Mouse (Mus musculus): Measurements from ENCODE around the gene Ccl2. TPM values are rescaled to one million over a fixed set of nuclear protein-coding genes. Genes with fewer than 3 reads are reported as not detected.

Gene Ccl2
- total and polyA plus RNA-seq, 3 experiments, result 0.21 to 0.49 TPM; not detected in 1

- DNase-seq (ENCODE audit: extremely low read depth), result no peak
- Histone ChIP-seq H3K4me1 (ENCODE audit: control insufficient read depth in 1 of 2, insufficient read depth in 2 of 2) (no peaks in the 10 kb centered on the region), H3K9me3 (replicated peaks; ENCODE audit: low read length) (no peaks in the 10 kb centered on the region), H3K27me3 (replicated peaks) (peaks cover 53% of the 10 kb centered on the region), H3K36me3 (replicated peaks in 1 of 2; ENCODE audit: control insufficient read depth in 1 of 2, insufficient read depth in 1 of 2, low read length in 1 of 2) (no peaks in the 10 kb centered on the region), H3K79me2 (replicated peaks; ENCODE audit: control insufficient read depth, extremely low read depth, insufficient read depth, poor library complexity, severe bottlenecking) (no peaks in the 10 kb centered on the region), H3K4me2 (ENCODE audit: insufficient read depth, low read depth, poor library complexity, severe bottlenecking) (no peak overlapping the region), H3K4me3 (replicated peaks in 1 of 3; ENCODE audit: low read depth in 2 of 3, low read length in 2 of 3, poor library complexity in 1 of 3) (no peak overlapping the region), H3K27ac (ENCODE audit: insufficient read depth, low read depth) (no peak overlapping the region), H3K9ac (ENCODE audit: insufficient read depth, low read depth) (no peak overlapping the region)
- dilution Hi-C loops (cut with MboI; ENCODE audit: extremely low pct_ligation_motif_present, extremely low pct_unique_long_range_greater_than_20kb, low sequenced_read_pairs), result no loop called here
- in situ Hi-C loops (cut with MboI; ENCODE audit: low pct_ligation_motif_present, low pct_unique_long_range_greater_than_20kb, low sequenced_read_pairs), result no loop called here
- TF ChIP-seq HCFC1 (IDR thresholded peaks at IDR 0.05; ENCODE audit: low read depth, low read length) (no peak), ZNF384 (IDR thresholded peaks at IDR 0.05; ENCODE audit: low read depth, low read length) (no peak)
Observed at GRCm38 (mm10) chr11:82080865-82081264, 45.5 kb downstream of the Ccl2 start.

DNA sequence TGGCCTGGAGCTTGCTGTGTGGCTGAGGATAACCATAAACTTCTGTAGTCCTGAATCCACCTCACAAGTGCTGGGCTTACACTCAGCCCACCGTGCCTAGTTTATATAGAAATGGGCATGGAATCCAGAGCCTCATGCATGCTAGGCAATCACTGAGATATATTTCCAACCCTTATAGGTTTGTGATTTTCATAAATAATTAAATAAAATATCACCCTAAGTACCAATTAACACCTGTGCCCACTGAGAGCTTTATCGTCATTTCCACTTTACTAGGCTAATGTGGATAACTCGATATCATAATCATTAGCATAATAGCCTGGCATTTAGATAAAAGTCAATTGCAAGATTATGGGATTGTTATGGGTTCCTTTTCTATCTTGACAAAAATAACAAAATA is 49.0 kb downstream of the Ccl2 start:
- dilution Hi-C loops (cut with MboI; ENCODE audit: extremely low pct_ligation_motif_present, extremely low pct_unique_long_range_greater_than_20kb, low sequenced_read_pairs), result no loop called here
- no peak overlapping the region for H3K9ac ChIP-seq (ENCODE audit: insufficient read depth, low read depth)
- H3K27me3 ChIP-seq (replicated peaks), result peaks cover 45% of the 10 kb centered on the region
- H3K4me2 ChIP-seq (ENCODE audit: insufficient read depth, low read depth, poor library complexity, severe bottlenecking), result no peak overlapping the region
- no peak overlapping the region for H3K4me3 ChIP-seq (replicated peaks in 1 of 3; ENCODE audit: low read depth in 2 of 3, low read length in 2 of 3, poor library complexity in 1 of 3)
- in situ Hi-C loops (cut with MboI; ENCODE audit: low pct_ligation_motif_present, low pct_unique_long_range_greater_than_20kb, low sequenced_read_pairs), result no loop called here
- no peaks in the 10 kb centered on the region for H3K9me3 ChIP-seq (replicated peaks; ENCODE audit: low read length)
- no peak for DNase-seq (ENCODE audit: extremely low read depth)
- no peak overlapping the region for H3K27ac ChIP-seq (ENCODE audit: insufficient read depth, low read depth)
- H3K36me3 ChIP-seq (replicated peaks in 1 of 2; ENCODE audit: control insufficient read depth in 1 of 2, insufficient read depth in 1 of 2, low read length in 1 of 2), result no peaks in the 10 kb centered on the region
- no peaks in the 10 kb centered on the region for H3K79me2 ChIP-seq (replicated peaks; ENCODE audit: control insufficient read depth, extremely low read depth, insufficient read depth, poor library complexity, severe bottlenecking)
- TF ChIP-seq BHLHE40 (IDR thresholded peaks at IDR 0.05; ENCODE audit: low read depth, low read length) (no peak), SIN3A (IDR thresholded peaks at IDR 0.05; ENCODE audit: low read length) (no peak), IRF4 (IDR thresholded peaks at IDR 0.05; ENCODE audit: low read depth, low read length) (no peak), NELFE (IDR thresholded peaks at IDR 0.05; ENCODE audit: low read depth, low read length) (no peak), CHD2 (IDR thresholded peaks at IDR 0.05; ENCODE audit: low read length) (no peak), POLR2A (IDR thresholded peaks at IDR 0.05; ENCODE audit: low read depth, low read length) (no peak), CTCF (conservative IDR thresholded peaks at IDR 0.05 in 1 of 2, IDR thresholded peaks at IDR 0.05 in 1 of 2; ENCODE audit: low read depth in 2 of 2, low read length in 2 of 2) (no peak), TBP (conservative IDR thresholded peaks at IDR 0.05; ENCODE audit: low read depth, low read length) (no peak), MXI1 (IDR thresholded peaks at IDR 0.05; ENCODE audit: low read depth, low read length) (no peak), USF1 (IDR thresholded peaks at IDR 0.05; ENCODE audit: low read depth, low read length) (no peak), MAZ (IDR thresholded peaks at IDR 0.05; ENCODE audit: low read depth, low read length) (no peak), JUN (IDR thresholded peaks at IDR 0.05; ENCODE audit: insufficient read depth, low read depth, low read length) (no peak), MEF2A (IDR thresholded peaks at IDR 0.05; ENCODE audit: borderline replicate concordance, low read depth, low read length) (no peak), HCFC1 (IDR thresholded peaks at IDR 0.05; ENCODE audit: low read depth, low read length) (no peak), GABPA (IDR thresholded peaks at IDR 0.05; ENCODE audit: insufficient replicate concordance, low read depth, low read length) (no peak), TCF12 (IDR thresholded peaks at IDR 0.05; ENCODE audit: low read depth, low read length) (no peak), MAX (IDR thresholded peaks at IDR 0.05; ENCODE audit: low read length) (no peak), ZKSCAN1 (IDR thresholded peaks at IDR 0.05; ENCODE audit: borderline replicate concordance, low read depth, low read length) (no peak)
- no peaks in the 10 kb centered on the region for H3K4me1 ChIP-seq (ENCODE audit: control insufficient read depth in 1 of 2, insufficient read depth in 2 of 2)

Other genes with a start within 250 kb of the Ccl2 start
- gene 5530401A14Rik, start 174.9 kb upstream of the Ccl2 start, total RNA-seq (2012; rRNA removed), result not detected in 2 replicates
- gene 5530401A14Rik, start 174.9 kb upstream of the Ccl2 start, total RNA-seq (2014; rRNA removed), result not detected in 2 replicates
- not detected in 2 replicates for gene 5530401A14Rik, start 174.9 kb upstream of the Ccl2 start, polyA plus RNA-seq (2012; ENCODE audit: insufficient read length, low read depth)
- gene Asic2, start 67.1 kb upstream of the Ccl2 start, total RNA-seq (2012; rRNA removed), result not detected in 2 replicates
- gene Asic2, start 67.1 kb upstream of the Ccl2 start, total RNA-seq (2014; rRNA removed), result not detected in 2 replicates
- gene Asic2, start 67.1 kb upstream of the Ccl2 start, polyA plus RNA-seq (2012; ENCODE audit: insufficient read length, low read depth), result not detected in 2 replicates
- not detected in 2 replicates for gene Gm17268, start 3.0 kb downstream of the Ccl2 start, total RNA-seq (2012; rRNA removed)
- not detected in 2 replicates for gene Gm17268, start 3.0 kb downstream of the Ccl2 start, total RNA-seq (2014; rRNA removed)
- not detected in 2 replicates for gene Gm17268, start 3.0 kb downstream of the Ccl2 start, polyA plus RNA-seq (2012; ENCODE audit: insufficient read length, low read depth)
- 0.25 TPM in 1 of 2 replicates, not detected in the other for gene Ccl7, start 10.1 kb downstream of the Ccl2 start, total RNA-seq (2012; rRNA removed)
- not detected in 2 replicates for gene Ccl7, start 10.1 kb downstream of the Ccl2 start, total RNA-seq (2014; rRNA removed)
- not detected in 2 replicates for gene Ccl7, start 10.1 kb downstream of the Ccl2 start, polyA plus RNA-seq (2012; ENCODE audit: insufficient read length, low read depth)
- not detected in 2 replicates for gene Ccl11, start 22.3 kb downstream of the Ccl2 start, total RNA-seq (2012; rRNA removed)
- gene Ccl11, start 22.3 kb downstream of the Ccl2 start, total RNA-seq (2014; rRNA removed), result not detected in 2 replicates
- not detected in 2 replicates for gene Ccl11, start 22.3 kb downstream of the Ccl2 start, polyA plus RNA-seq (2012; ENCODE audit: insufficient read length, low read depth)
- gene Ccl12, start 66.3 kb downstream of the Ccl2 start, total RNA-seq (2012; rRNA removed), result not detected in 2 replicates
- not detected in 2 replicates for gene Ccl12, start 66.3 kb downstream of the Ccl2 start, total RNA-seq (2014; rRNA removed)
- gene Ccl12, start 66.3 kb downstream of the Ccl2 start, polyA plus RNA-seq (2012; ENCODE audit: insufficient read length, low read depth), result 0.51 and 0.53 TPM in 2 replicates
- not detected in 2 replicates for gene Ccl8, start 79.6 kb downstream of the Ccl2 start, total RNA-seq (2012; rRNA removed)
- gene Ccl8, start 79.6 kb downstream of the Ccl2 start, total RNA-seq (2014; rRNA removed), result not detected in 2 replicates
- gene Ccl8, start 79.6 kb downstream of the Ccl2 start, polyA plus RNA-seq (2012; ENCODE audit: insufficient read length, low read depth), result not detected in 2 replicates

Measured in CH12.LX (cell line).